Mouse (Mus musculus) kidney, embryonic 15.5 days (tissue): Measurements from ENCODE around the gene P2rx1. TPM values are rescaled to one million over a fixed set of nuclear protein-coding genes. Genes with fewer than 3 reads are reported as not detected.
A peak's percentile ranks its signal among the peaks of the same experiment; 100 is the strongest.

ENCODE experiments used
- ATAC-seq: fragments of 200-750 bp; cut with Nextera tagmentation; replicated peaks from 2 replicates; pipeline ENCODE4 v1.8.0; 2017; ENCODE audit warnings: moderate TSS enrichment; ENCODE audit not compliant: low FRiP score
- H3K27ac ChIP-seq: fragments of 300-500 bp; sonication (generic); 2 replicates; pipeline ENCODE4 v1.5.1; 2015; ENCODE audit warnings: mild to moderate bottlenecking, inconsistent platforms
- H3K27me3 ChIP-seq: fragments of 300-500 bp; sonication (generic); 2 replicates; pipeline ENCODE4 v1.6.1; 2015; ENCODE audit warnings: inconsistent platforms
- H3K36me3 ChIP-seq: fragments of 300-500 bp; sonication (generic); 2 replicates; pipeline ENCODE4 v1.6.1; 2015; ENCODE audit warnings: inconsistent platforms
- H3K4me1 ChIP-seq: fragments of 300-500 bp; sonication (generic); 2 replicates; pipeline ENCODE4 v1.6.1; 2015; ENCODE audit warnings: inconsistent platforms
- H3K4me2 ChIP-seq: fragments of 300-500 bp; sonication (generic); 2 replicates; pipeline ENCODE4 v1.6.1; 2015; ENCODE audit warnings: moderate library complexity, mild to moderate bottlenecking, inconsistent platforms
- H3K4me3 ChIP-seq: fragments of 300-500 bp; sonication (generic); replicated peaks from 2 replicates; pipeline ENCODE4 v1.5.1; 2015; ENCODE audit warnings: mild to moderate bottlenecking, inconsistent platforms
- H3K9ac ChIP-seq: fragments of 300-500 bp; sonication (generic); 2 replicates; pipeline ENCODE4 v1.6.1; 2015; ENCODE audit warnings: mild to moderate bottlenecking, inconsistent platforms
- H3K9me3 ChIP-seq: fragments of 300-500 bp; sonication (generic); replicated peaks from 2 replicates; pipeline ENCODE4 v1.6.1; 2016; ENCODE audit warnings: inconsistent platforms
- WGBS: fragments of 180-500 bp; shearing (Covaris S2); methylation state at CpG from one replicate; pipeline ENCODE4 v1.1.7; 2015; ENCODE audit warnings: mixed read lengths; 5-methylcytosine and 5-hydroxymethylcytosine counted together
- polyA plus RNA-seq: library from polyadenylated mRNA; unstranded; fragments of >200 nt; fragmentation: Nextera tagmentation; extraction: Ambion mirVana; gene quantifications from 2 replicates; pipeline ENCODE4 v1.2.1, GENCODE M21; 2015

Gene P2rx1
- polyA plus RNA-seq, 1 experiment from 2014 or later = 1.6 TPM

DNA sequence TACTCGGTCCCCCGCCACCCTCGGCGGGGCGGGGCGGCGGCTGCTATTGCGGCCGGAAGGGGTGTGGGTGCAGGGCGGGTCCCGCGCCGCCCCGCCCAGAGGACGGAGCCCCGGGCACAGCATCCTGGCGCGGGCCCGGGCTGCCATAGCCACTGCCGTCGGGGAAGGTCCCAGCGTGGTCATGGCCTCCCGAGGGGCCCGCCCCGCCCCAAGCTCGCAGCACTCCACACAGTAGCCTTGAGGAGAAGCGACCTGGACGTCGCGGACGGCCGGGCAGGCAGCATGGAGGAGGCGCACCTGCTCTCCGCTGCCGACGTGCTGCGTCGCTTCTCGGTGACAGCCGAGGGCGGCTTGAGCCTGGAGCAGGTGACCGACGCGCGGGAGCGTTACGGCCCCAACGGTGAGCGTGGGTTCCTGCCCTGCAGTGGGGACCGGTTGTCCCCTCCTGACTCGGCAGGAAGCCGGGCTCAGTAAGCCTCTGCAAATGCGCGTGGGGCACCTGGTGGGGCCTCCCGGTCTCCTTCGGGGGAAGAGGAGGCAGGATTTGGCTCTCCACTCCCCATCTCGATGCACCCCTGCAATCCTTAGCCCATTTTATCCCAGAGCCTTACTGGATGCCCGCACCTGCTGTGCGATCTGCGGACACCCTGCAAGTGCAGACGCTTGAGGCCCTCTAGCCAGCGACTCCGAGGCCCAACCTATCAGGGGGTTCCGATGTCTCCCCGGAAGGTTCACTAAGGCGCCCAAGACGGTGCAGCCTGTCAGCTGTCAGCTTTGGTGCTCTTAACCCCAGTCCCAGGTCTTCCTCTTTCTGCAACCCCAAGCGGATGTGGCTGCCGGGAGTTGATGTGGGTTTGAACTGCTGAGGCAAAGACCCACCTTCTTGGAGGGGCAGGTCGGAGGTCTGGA is 37.6 kb upstream of the P2rx1 start, which contains the start of gene Atp2a3:
TSS of gene Atp2a3 (plus strand) at position 98 of the 909 bp plus-strand sequence.
- WGBS = 3% methylated on average over 70 of the region's 70 CpGs

DNA sequence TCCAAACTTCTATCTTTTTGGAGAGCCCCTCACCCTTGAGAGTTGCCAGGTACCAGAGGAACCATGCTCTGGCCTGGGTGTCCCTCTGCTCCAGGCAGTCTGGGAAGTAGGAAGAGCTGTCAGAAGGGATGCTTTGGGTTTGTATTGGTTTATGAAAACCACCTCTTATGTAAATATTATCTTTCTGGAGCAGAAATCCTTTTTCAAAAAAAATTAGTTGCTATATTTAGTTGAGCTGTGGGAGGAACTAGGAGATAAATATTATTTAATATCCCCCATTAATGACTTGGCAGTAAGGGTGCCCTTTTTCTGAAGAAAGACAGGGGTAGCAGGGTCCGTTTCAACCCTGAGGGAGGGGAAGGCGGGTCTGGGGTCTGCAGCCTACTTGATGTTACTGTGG is 36.5 kb upstream of the P2rx1 start:
- Histone ChIP-seq H3K4me1 (peaks cover 36% of the 10 kb centered on the region), H3K9me3 (no peaks in the 10 kb centered on the region), H3K9ac (no peak overlapping the region), H3K4me3 (no peak overlapping the region), H3K4me2 (no peak overlapping the region), H3K27me3 (peaks cover 37% of the 10 kb centered on the region), H3K27ac (no peak overlapping the region), H3K36me3 (no peaks in the 10 kb centered on the region)
- WGBS = 75% methylated on average over 2 of the region's 2 CpGs
- no peak for ATAC-seq

More for the DNA sequence above, 37.6 kb upstream of the P2rx1 start, which contains the start of gene Atp2a3:
- ATAC-seq = 0 out of 2 replicates have a peak, but pooled peaks have one; percentile 34
- Histone ChIP-seq H3K9ac (peak within 1 kb of the TSS; percentile 11; the same call in 1 of the 2 replicates), H3K27ac (no peak within 1 kb of the TSS), H3K9me3 (no peaks in the 10 kb centered on the region), H3K4me1 (peaks cover 37% of the 10 kb centered on the region), H3K36me3 (no peaks in the 10 kb centered on the region), H3K27me3 (peaks cover 37% of the 10 kb centered on the region), H3K4me3 (peak within 1 kb of the TSS; percentile 45), H3K4me2 (peak within 1 kb of the TSS; percentile 68)

GRCm38 (mm10) chr11:72963058-72963788 is 35.7 kb upstream of the P2rx1 start:
- Histone ChIP-seq H3K4me1 (peaks cover 31% of the 10 kb centered on the region), H3K36me3 (no peaks in the 10 kb centered on the region), H3K9ac (no peak overlapping the region), H3K4me3 (no peak overlapping the region), H3K9me3 (no peaks in the 10 kb centered on the region), H3K27ac (no peak overlapping the region), H3K27me3 (peaks cover 37% of the 10 kb centered on the region), H3K4me2 (no peak overlapping the region)
- peak; percentile 37; the same call in 1 of the 2 replicates for ATAC-seq
- WGBS = 31% methylated on average over 7 of the region's 7 CpGs

DNA sequence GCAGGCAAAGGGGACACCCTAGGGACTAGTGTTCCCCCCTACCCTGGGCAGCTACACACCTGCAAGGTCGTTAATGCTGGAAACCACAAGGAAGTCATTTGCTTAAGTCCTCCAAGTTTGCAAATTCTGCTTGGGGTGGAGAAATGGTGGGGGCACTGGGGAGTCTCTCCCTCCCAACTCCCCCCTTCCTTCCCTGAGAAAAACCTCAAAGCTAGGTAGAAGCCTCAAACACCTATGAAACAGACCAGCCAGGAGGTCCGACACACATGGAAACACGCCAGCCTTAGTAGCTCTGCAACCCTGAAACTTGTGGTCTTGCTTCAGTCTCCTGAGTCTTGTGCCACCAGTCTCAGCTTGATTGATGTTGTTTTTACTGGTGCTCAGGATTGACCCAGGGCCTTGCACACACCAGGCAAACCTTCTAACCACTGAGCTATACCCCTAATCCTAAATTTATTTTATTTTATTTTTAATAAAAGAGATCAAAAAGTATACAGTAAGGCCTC is 35.1 kb upstream of the P2rx1 start:
- Histone ChIP-seq H3K27me3 (peaks cover 37% of the 10 kb centered on the region), H3K4me1 (peaks cover 31% of the 10 kb centered on the region), H3K4me3 (no peak overlapping the region), H3K27ac (no peak overlapping the region), H3K4me2 (no peak overlapping the region), H3K9ac (no peak overlapping the region), H3K9me3 (no peaks in the 10 kb centered on the region), H3K36me3 (no peaks in the 10 kb centered on the region)
- 48% methylated on average over 3 of the region's 3 CpGs for WGBS
- no peak for ATAC-seq

- Histone ChIP-seq H3K9me3 (no peaks in the 10 kb centered on the region), H3K27me3 (no peaks in the 10 kb centered on the region), H3K4me1 (peaks cover 11% of the 10 kb centered on the region; the same call in 1 of the 2 replicates), H3K36me3 (no peaks in the 10 kb centered on the region), H3K9ac (no peak overlapping the region), H3K4me3 (no peak overlapping the region), H3K27ac (no peak overlapping the region), H3K4me2 (no peak overlapping the region)
- no peak for ATAC-seq
- WGBS = 83% methylated on average over 13 of the region's 13 CpGs
Observed at GRCm38 (mm10) chr11:72974995-72975503, 23.9 kb upstream of the P2rx1 start.

- H3K36me3 ChIP-seq = no peaks in the 10 kb centered on the region
- H3K27me3 ChIP-seq = no peaks in the 10 kb centered on the region
- WGBS = 86% methylated on average over 9 of the region's 9 CpGs
- peaks cover 11% of the 10 kb centered on the region; the same call in 1 of the 2 replicates for H3K4me1 ChIP-seq
- no peak overlapping the region for H3K9ac ChIP-seq
- no peaks in the 10 kb centered on the region for H3K9me3 ChIP-seq
- H3K4me3 ChIP-seq = no peak overlapping the region
- ATAC-seq = no peak
- H3K4me2 ChIP-seq = no peak overlapping the region
- H3K27ac ChIP-seq = no peak overlapping the region
Observed at GRCm38 (mm10) chr11:72982516-72982915, 16.4 kb upstream of the P2rx1 start.

DNA sequence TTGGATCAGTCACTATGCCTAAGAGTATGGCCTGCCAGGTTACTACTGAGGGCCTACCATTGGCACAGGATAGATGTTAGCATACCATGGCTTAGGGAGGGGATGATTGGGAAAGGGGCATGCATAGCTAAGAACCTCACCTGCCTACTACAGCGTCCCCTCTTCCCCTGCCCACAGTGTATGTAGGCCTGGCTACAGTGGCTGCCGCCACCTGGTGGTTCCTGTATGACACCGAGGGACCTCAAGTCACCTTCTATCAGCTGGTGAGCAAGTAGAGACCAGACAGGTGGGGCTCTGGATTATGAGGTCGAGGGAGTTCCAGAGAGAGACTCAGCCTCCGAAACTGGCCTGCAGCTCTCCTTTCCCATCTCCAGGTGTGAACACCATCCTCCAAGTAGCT is 15.6 kb upstream of the P2rx1 start:
- Histone ChIP-seq H3K4me3 (no peak overlapping the region), H3K4me2 (no peak overlapping the region), H3K9me3 (no peaks in the 10 kb centered on the region), H3K27me3 (no peaks in the 10 kb centered on the region), H3K27ac (no peak overlapping the region), H3K36me3 (no peaks in the 10 kb centered on the region), H3K4me1 (peaks cover 11% of the 10 kb centered on the region; the same call in 1 of the 2 replicates), H3K9ac (no peak overlapping the region)
- peak; percentile 40; the same call in 1 of the 2 replicates for ATAC-seq
- whole genome bisulfite sequencing = 47% methylated on average over 5 of the region's 5 CpGs

GRCm38 (mm10) chr11:72986745-72987144 is 12.2 kb upstream of the P2rx1 start:
- H3K27me3 ChIP-seq = no peaks in the 10 kb centered on the region
- H3K36me3 ChIP-seq = no peaks in the 10 kb centered on the region
- no peak overlapping the region for H3K27ac ChIP-seq
- H3K9me3 ChIP-seq = no peaks in the 10 kb centered on the region
- H3K4me3 ChIP-seq = no peak overlapping the region
- ATAC-seq = no peak
- 81% methylated on average over 5 of the region's 5 CpGs for WGBS
- no peak overlapping the region for H3K9ac ChIP-seq
- H3K4me1 ChIP-seq = peaks cover 23% of the 10 kb centered on the region
- H3K4me2 ChIP-seq = no peak overlapping the region

GRCm38 (mm10) chr11:72987234-72987633 is 11.7 kb upstream of the P2rx1 start:
- no peak overlapping the region for H3K4me3 ChIP-seq
- H3K27ac ChIP-seq = no peak overlapping the region
- H3K9me3 ChIP-seq = no peaks in the 10 kb centered on the region
- H3K4me2 ChIP-seq = no peak overlapping the region
- 57% methylated on average over 5 of the region's 5 CpGs for WGBS
- H3K27me3 ChIP-seq = no peaks in the 10 kb centered on the region
- H3K4me1 ChIP-seq = peaks cover 28% of the 10 kb centered on the region
- no peak overlapping the region for H3K9ac ChIP-seq
- H3K36me3 ChIP-seq = no peaks in the 10 kb centered on the region
- no peak for ATAC-seq

GRCm38 (mm10) chr11:72987807-72988206 is 11.1 kb upstream of the P2rx1 start:
- no peaks in the 10 kb centered on the region for H3K36me3 ChIP-seq
- ATAC-seq = no peak
- peaks cover 34% of the 10 kb centered on the region for H3K4me1 ChIP-seq
- H3K9me3 ChIP-seq = no peaks in the 10 kb centered on the region
- no peaks in the 10 kb centered on the region for H3K27me3 ChIP-seq
- 69% methylated on average over 5 of the region's 5 CpGs for WGBS
- H3K9ac ChIP-seq = no peak overlapping the region
- no peak overlapping the region for H3K27ac ChIP-seq
- H3K4me3 ChIP-seq = no peak overlapping the region
- no peak overlapping the region for H3K4me2 ChIP-seq

- no peak for ATAC-seq
- Histone ChIP-seq H3K27me3 (no peaks in the 10 kb centered on the region), H3K4me3 (no peak overlapping the region), H3K27ac (no peak overlapping the region), H3K4me2 (no peak overlapping the region), H3K36me3 (no peaks in the 10 kb centered on the region), H3K9me3 (no peaks in the 10 kb centered on the region), H3K4me1 (peaks cover 34% of the 10 kb centered on the region), H3K9ac (no peak overlapping the region)
- 72% methylated on average over 6 of the region's 6 CpGs for WGBS
Observed at GRCm38 (mm10) chr11:72989044-72989443, 9.9 kb upstream of the P2rx1 start.
